Comparison of ENCODE assay signal across 9 mouse cellular contexts in genomic region chr11:53491954-53492401, GRCm38 (mm10). TPM values are rescaled to one million over a fixed set of nuclear protein-coding genes. Genes with fewer than 3 reads are reported as not detected.
A peak's percentile ranks its signal among the peaks of the same experiment; 100 is the strongest.
DNase-seq lines count a peak whose midpoint lies in the region; ATAC-seq and TF ChIP-seq lines count a peak whose summit lies in the region.
"Had no signal": no experiment of that assay in that cellular context is flagged by ENCODE, and none has a peak within 500 bp of the region (broad histone marks: within the 10 kb centered on the region; RNA-seq: fewer than 3 reads in every experiment).

No protein-coding gene starts in this region.

- H3K27ac ChIP-seq in heart, embryonic 11.5 days (ENCODE audit: low read depth, low read length): 0 out of 2 replicates have a peak overlapping the region, but pooled peaks have one; percentile 15
- H3K27ac ChIP-seq in kidney, embryonic 16.5 days (ENCODE audit: low read length): no peak overlapping the region

- no peak overlapping the region for H3K4me3 ChIP-seq in heart, embryonic 11.5 days (ENCODE audit: low read depth, low read length)
- no peak overlapping the region for H3K4me3 ChIP-seq in kidney, embryonic 16.5 days (ENCODE audit: low read length)

- TF ChIP-seq POLR2A in brain, embryonic 14.5 days (IDR thresholded peaks at IDR 0.05; ENCODE audit: borderline replicate concordance, extremely low read depth, insufficient read depth, insufficient read length, poor library complexity, severe bottlenecking): no peak

- H3K27me3 ChIP-seq in heart, embryonic 11.5 days (ENCODE audit: control insufficient read depth, insufficient read depth, low read length): peaks cover 10% of the 10 kb centered on the region
- H3K27me3 ChIP-seq in kidney, embryonic 16.5 days (ENCODE audit: insufficient read depth, low read length): peaks cover 4% of the 10 kb centered on the region; the same call in 1 of the 2 replicates

- no peaks in the 10 kb centered on the region for H3K9me3 ChIP-seq in heart, embryonic 11.5 days (replicated peaks; ENCODE audit: control insufficient read depth, low read length)
- no peaks in the 10 kb centered on the region; the same call in 1 of the 2 replicates for H3K9me3 ChIP-seq in kidney, embryonic 16.5 days (ENCODE audit: low read length)

- no peaks in the 10 kb centered on the region for H3K36me3 ChIP-seq in heart, embryonic 11.5 days (ENCODE audit: control insufficient read depth, insufficient read depth, low read length)
- H3K36me3 ChIP-seq in kidney, embryonic 16.5 days (ENCODE audit: insufficient read depth, low read length): no peaks in the 10 kb centered on the region

- no peak for ATAC-seq in heart, embryonic 11.5 days (replicated peaks; ENCODE audit: insufficient number of reproducible peaks, low FRiP score, low TSS enrichment)
- ATAC-seq in kidney, embryonic 16.5 days (ENCODE audit: low FRiP score, low TSS enrichment): no peak

- 0 out of 2 replicates have a peak overlapping the region, but pooled peaks have one; percentile 2 for H3K9ac ChIP-seq in heart, embryonic 11.5 days (ENCODE audit: low read depth, low read length)
- no peak overlapping the region; the same call in 1 of the 2 replicates for H3K9ac ChIP-seq in kidney, embryonic 16.5 days (replicated peaks; ENCODE audit: low read length)

- WGBS in heart, embryonic 11.5 days (ENCODE audit: insufficient replicate concordance): 21% methylated on average over 8 of the region's 8 CpGs
- WGBS in kidney, embryonic 16.5 days: 24% methylated on average over 8 of the region's 8 CpGs

- no peak overlapping the region for H3K4me2 ChIP-seq in heart, embryonic 11.5 days
- no peak overlapping the region for H3K4me2 ChIP-seq in kidney, embryonic 16.5 days (replicated peaks; ENCODE audit: low read depth, low read length)

- no peak for TF ChIP-seq CTCF in brain, embryonic 14.5 days (IDR thresholded peaks at IDR 0.05; ENCODE audit: borderline replicate concordance, extremely low read depth, insufficient read depth, insufficient read length)

- peak; percentile 48 for DNase-seq in gastrocnemius, postnatal 25 days
- no peak for DNase-seq in gastrocnemius, postnatal 4 days (ENCODE audit: low spot score in 2 of 2)
- peak; percentile 86 for DNase-seq in brain, embryonic 14.5 days (ENCODE audit: low read depth)
- DNase-seq in mesoderm, embryonic 11.5 days (ENCODE audit: low read depth, low spot score): peak; percentile 69
- DNase-seq in frontal cortex, adult 2 months (ENCODE audit: extremely low spot score in 1 of 2, low spot score in 1 of 2): no peak
- DNase-seq in lung, postnatal 36 days: no peak
- DNase-seq: adrenal gland, postnatal 14 days had no signal

- peaks cover 17% of the 10 kb centered on the region for H3K4me1 ChIP-seq in heart, embryonic 11.5 days (ENCODE audit: control insufficient read depth, insufficient read depth, low read length)
- H3K4me1 ChIP-seq in kidney, embryonic 16.5 days (ENCODE audit: insufficient read depth, low read length): peaks cover 19% of the 10 kb centered on the region

RNA-seq across cellular contexts. Expression of gene Sowaha, which starts 11.9 kb away (rescaled TPM):
- total RNA-seq in gastrocnemius, postnatal 25 days (2021): under 1 TPM; 0.08 TPM
- total RNA-seq in gastrocnemius, postnatal 4 days (2021): under 1 TPM; 0.16 to 0.25 TPM
- 1.1 and 1.6 TPM in 2 replicates for polyA plus RNA-seq in brain, embryonic 14.5 days (2012; rRNA removed)
- polyA plus RNA-seq in heart, embryonic 11.5 days (2014; fragmentation: Nextera tagmentation; extraction: Ambion mirVana): 0.41 and 0.73 TPM in 2 replicates
- 42.7 and 43.3 TPM in 2 replicates for polyA plus RNA-seq in frontal cortex, adult 2 months (2012; rRNA removed)
- 0.17 and 0.23 TPM in 2 replicates for polyA plus RNA-seq in kidney, embryonic 16.5 days (2015; fragmentation: Nextera tagmentation; extraction: Ambion mirVana)

RNA-seq across cellular contexts. Expression of gene Gm9945, which starts 12.0 kb away (rescaled TPM):
- total RNA-seq in gastrocnemius, postnatal 25 days (2021): not detected
- not detected for total RNA-seq in gastrocnemius, postnatal 4 days (2021)
- not detected in 2 replicates for polyA plus RNA-seq in brain, embryonic 14.5 days (2012; rRNA removed)
- polyA plus RNA-seq in heart, embryonic 11.5 days (2014; fragmentation: Nextera tagmentation; extraction: Ambion mirVana): 0.29 TPM in 1 of 2 replicates, not detected in the other
- polyA plus RNA-seq in frontal cortex, adult 2 months (2012; rRNA removed): 0.42 and 0.46 TPM in 2 replicates
- not detected in 2 replicates for polyA plus RNA-seq in kidney, embryonic 16.5 days (2015; fragmentation: Nextera tagmentation; extraction: Ambion mirVana)
- total RNA-seq: adrenal gland, postnatal 14 days had no signal

RNA-seq across cellular contexts. Expression of gene Gm9837, which starts 21.7 kb away (rescaled TPM):
- total RNA-seq in gastrocnemius, postnatal 25 days (2021): not detected
- not detected for total RNA-seq in gastrocnemius, postnatal 4 days (2021)
- polyA plus RNA-seq in brain, embryonic 14.5 days (2012; rRNA removed): not detected in 2 replicates
- not detected in 2 replicates for polyA plus RNA-seq in heart, embryonic 11.5 days (2014; fragmentation: Nextera tagmentation; extraction: Ambion mirVana)
- polyA plus RNA-seq in frontal cortex, adult 2 months (2012; rRNA removed): not detected in 2 replicates
- not detected in 2 replicates for polyA plus RNA-seq in kidney, embryonic 16.5 days (2015; fragmentation: Nextera tagmentation; extraction: Ambion mirVana)
- total RNA-seq: adrenal gland, postnatal 14 days had no signal

RNA-seq across cellular contexts. Expression of gene Sept8, which starts 27.1 kb away (rescaled TPM):
- 10 to 100 TPM; 14.5 to 16.8 TPM for total RNA-seq in gastrocnemius, postnatal 25 days (2021)
- total RNA-seq in gastrocnemius, postnatal 4 days (2021): 10 to 100 TPM; 85.8 to 88.6 TPM
- polyA plus RNA-seq in brain, embryonic 14.5 days (2012; rRNA removed): 36.5 and 38.4 TPM in 2 replicates
- 18.8 and 21.4 TPM in 2 replicates for polyA plus RNA-seq in heart, embryonic 11.5 days (2014; fragmentation: Nextera tagmentation; extraction: Ambion mirVana)
- polyA plus RNA-seq in frontal cortex, adult 2 months (2012; rRNA removed): 271 and 280 TPM in 2 replicates
- 25.7 and 25.9 TPM in 2 replicates for polyA plus RNA-seq in kidney, embryonic 16.5 days (2015; fragmentation: Nextera tagmentation; extraction: Ambion mirVana)

RNA-seq across cellular contexts. Expression of gene Shroom1, which starts 35.0 kb away (rescaled TPM):
- under 1 TPM; 0.23 to 0.35 TPM for total RNA-seq in gastrocnemius, postnatal 25 days (2021)
- under 1 TPM; 0.49 to 0.81 TPM for total RNA-seq in gastrocnemius, postnatal 4 days (2021)
- polyA plus RNA-seq in brain, embryonic 14.5 days (2012; rRNA removed): 2.4 and 2.9 TPM in 2 replicates
- 3.3 and 3.7 TPM in 2 replicates for polyA plus RNA-seq in heart, embryonic 11.5 days (2014; fragmentation: Nextera tagmentation; extraction: Ambion mirVana)
- 7.4 and 8.1 TPM in 2 replicates for polyA plus RNA-seq in frontal cortex, adult 2 months (2012; rRNA removed)
- 2.1 and 2.5 TPM in 2 replicates for polyA plus RNA-seq in kidney, embryonic 16.5 days (2015; fragmentation: Nextera tagmentation; extraction: Ambion mirVana)

Comparison
In these comparisons a context has a peak if more than half of its experiments do, and no peak if none do; other contexts are left out.
1. DNase-seq: peak in gastrocnemius, postnatal 25 days (single experiment), brain, embryonic 14.5 days (single experiment) and mesoderm, embryonic 11.5 days (single experiment); none in gastrocnemius, postnatal 4 days (0 of 2), frontal cortex, adult 2 months (0 of 2) and lung, postnatal 36 days (single experiment).
2. RNA of gene Sowaha, which starts 11.9 kb away (polyA plus RNA-seq): 42.7 to 43.3 TPM in frontal cortex, adult 2 months; 1.1 to 1.6 TPM in brain, embryonic 14.5 days, 0.41 to 0.73 TPM in heart, embryonic 11.5 days and 0.17 to 0.23 TPM in kidney, embryonic 16.5 days; every median in the first group is over 10 times any median in the second.